10 mouse cellular contexts compared by ENCODE assay signal in genomic region chr9:103134450-103135030, GRCm38 (mm10). TPM values are rescaled to one million over a fixed set of nuclear protein-coding genes. Genes with fewer than 3 reads are reported as not detected.
DNase-seq lines count a peak whose midpoint lies in the region; ATAC-seq and TF ChIP-seq lines count a peak whose summit lies in the region.
"Had no signal": no experiment of that assay in that cellular context is flagged by ENCODE, and none has a peak within 500 bp of the region (broad histone marks: within the 10 kb centered on the region; RNA-seq: fewer than 3 reads in every experiment).

No protein-coding gene starts in this region.

- no peak overlapping the region for H3K4me2 ChIP-seq in heart, embryonic 14.5 days (ENCODE audit: low read length)
- no peak overlapping the region for H3K4me2 ChIP-seq in forebrain, embryonic 11.5 days (ENCODE audit: low read depth, low read length, severe bottlenecking)
- H3K4me2 ChIP-seq in liver, embryonic 12.5 days, result no peak overlapping the region
- H3K4me2 ChIP-seq: liver, embryonic 13.5 days had no signal

- 0 out of 2 replicates have a peak, but pooled peaks have one; percentile 22 for ATAC-seq in heart, embryonic 14.5 days (ENCODE audit: insufficient number of reproducible peaks, insufficient read depth, low FRiP score, low read depth)
- 0 out of 2 replicates have a peak, but pooled peaks have one; percentile 14 for ATAC-seq in forebrain, embryonic 11.5 days (replicated peaks; ENCODE audit: low FRiP score)
- peak; percentile 40 for ATAC-seq in megakaryocyte, adult 5-6 weeks (ENCODE audit: poor library complexity, severe bottlenecking)
- no peak for ATAC-seq in liver, embryonic 12.5 days

- no peak for DNase-seq in heart, postnatal 4 days
- DNase-seq in CD4-positive, CD25-positive, alpha-beta regulatory T cell, adult 2 months (ENCODE audit: low read depth, low spot score), result peak; percentile 82
- no peak for DNase-seq in forebrain, embryonic 11.5 days (ENCODE audit: low spot score)
- DNase-seq in thymus, postnatal 4 days, result no peak
- DNase-seq in thymus, adult 2 months, result no peak
- DNase-seq: liver, embryonic 13.5 days had no signal

- no peak for TF ChIP-seq CTCF in thymus, adult 2 months (IDR thresholded peaks at IDR 0.05; ENCODE audit: borderline replicate concordance, control insufficient read depth, extremely low read depth, insufficient read depth, low read length, poor library complexity)

- H3K36me3 ChIP-seq in heart, embryonic 14.5 days (ENCODE audit: control insufficient read depth, insufficient read depth, low read length), result no peaks in the 10 kb centered on the region
- no peaks in the 10 kb centered on the region for H3K36me3 ChIP-seq in forebrain, embryonic 11.5 days (ENCODE audit: control insufficient read depth, insufficient read depth, low read length)
- H3K36me3 ChIP-seq in liver, embryonic 12.5 days, result no peaks in the 10 kb centered on the region
- H3K36me3 ChIP-seq in thymus, adult 2 months (ENCODE audit: control insufficient read depth, insufficient read depth, low read length), result no peaks in the 10 kb centered on the region
- H3K36me3 ChIP-seq: liver, embryonic 13.5 days had no signal

- WGBS in heart, embryonic 14.5 days, result 51% methylated on average over 9 of the region's 9 CpGs
- WGBS in forebrain, embryonic 11.5 days, result 58% methylated on average over 9 of the region's 9 CpGs
- 58% methylated on average over 9 of the region's 9 CpGs for WGBS in liver, embryonic 12.5 days (ENCODE audit: insufficient replicate concordance)
- 42% methylated on average over 9 of the region's 9 CpGs for WGBS in thymus, adult 2 months

- H3K4me3 ChIP-seq in heart, embryonic 14.5 days (ENCODE audit: control insufficient read depth in 1 of 2, insufficient read depth in 1 of 2, low read depth in 1 of 2, low read length in 2 of 2), result no peak overlapping the region
- H3K4me3 ChIP-seq in forebrain, embryonic 11.5 days (ENCODE audit: low read depth, low read length), result no peak overlapping the region
- no peak overlapping the region for H3K4me3 ChIP-seq in liver, embryonic 12.5 days
- no peak overlapping the region for H3K4me3 ChIP-seq in thymus, adult 2 months (ENCODE audit: control insufficient read depth, insufficient read depth, low read length)
- H3K4me3 ChIP-seq: erythroblast, embryonic 14.5 days; liver, embryonic 13.5 days had no signal

- no peak for TF ChIP-seq POLR2A in thymus, adult 2 months (IDR thresholded peaks at IDR 0.05; ENCODE audit: control insufficient read depth, extremely low read depth, insufficient read depth, low read length, poor library complexity)

- H3K27me3 ChIP-seq in heart, embryonic 14.5 days (ENCODE audit: control insufficient read depth, insufficient read depth, low read length), result no peaks in the 10 kb centered on the region
- H3K27me3 ChIP-seq in forebrain, embryonic 11.5 days (ENCODE audit: control insufficient read depth, insufficient read depth, low read length), result no peaks in the 10 kb centered on the region
- no peaks in the 10 kb centered on the region for H3K27me3 ChIP-seq in liver, embryonic 12.5 days (replicated peaks)
- H3K27me3 ChIP-seq in thymus, adult 2 months (ENCODE audit: control insufficient read depth, insufficient read depth, low read length), result no peaks in the 10 kb centered on the region
- H3K27me3 ChIP-seq: liver, embryonic 13.5 days had no signal

- H3K9me3 ChIP-seq in heart, embryonic 14.5 days (ENCODE audit: control insufficient read depth, low read length), result no peaks in the 10 kb centered on the region
- H3K9me3 ChIP-seq in forebrain, embryonic 11.5 days (ENCODE audit: control insufficient read depth, low read length), result no peaks in the 10 kb centered on the region
- H3K9me3 ChIP-seq in liver, embryonic 12.5 days (replicated peaks), result no peaks in the 10 kb centered on the region
- H3K9me3 ChIP-seq: liver, embryonic 13.5 days had no signal

- H3K4me1 ChIP-seq in heart, embryonic 14.5 days (ENCODE audit: control insufficient read depth in 2 of 2, insufficient read depth in 2 of 2, low read length in 2 of 2), result peaks cover 28 to 30% of the 10 kb centered on the region in 2 experiments
- peaks cover 8% of the 10 kb centered on the region; the same call in 1 of the 2 replicates for H3K4me1 ChIP-seq in forebrain, embryonic 11.5 days (replicated peaks; ENCODE audit: control insufficient read depth, insufficient read depth, low read length)
- no peaks in the 10 kb centered on the region for H3K4me1 ChIP-seq in liver, embryonic 12.5 days
- peaks cover 8% of the 10 kb centered on the region for H3K4me1 ChIP-seq in thymus, adult 2 months (replicated peaks; ENCODE audit: control insufficient read depth, insufficient read depth, low read length)
- H3K4me1 ChIP-seq: liver, embryonic 13.5 days had no signal

- no peak overlapping the region for H3K9ac ChIP-seq in heart, embryonic 14.5 days (ENCODE audit: low read length)
- no peak overlapping the region for H3K9ac ChIP-seq in forebrain, embryonic 11.5 days (ENCODE audit: low read length)
- no peak overlapping the region for H3K9ac ChIP-seq in liver, embryonic 12.5 days
- H3K9ac ChIP-seq: liver, embryonic 13.5 days had no signal

- no peak overlapping the region for H3K27ac ChIP-seq in heart, embryonic 14.5 days (replicated peaks in 1 of 2; ENCODE audit: control insufficient read depth in 1 of 2, insufficient read depth in 1 of 2, low read depth in 2 of 2, low read length in 2 of 2)
- peak overlapping the region; percentile 46; the same call in 1 of the 2 replicates for H3K27ac ChIP-seq in forebrain, embryonic 11.5 days (ENCODE audit: low read depth, low read length)
- no peak overlapping the region for H3K27ac ChIP-seq in liver, embryonic 12.5 days
- no peak overlapping the region for H3K27ac ChIP-seq in thymus, adult 2 months (ENCODE audit: control insufficient read depth, insufficient read depth, low read length)
- H3K27ac ChIP-seq: liver, embryonic 13.5 days had no signal

RNA-seq across cellular contexts. Expression of gene Rab6b, which starts 23.0 kb away (rescaled TPM):
- polyA plus RNA-seq in heart, embryonic 14.5 days (2014; fragmentation: Nextera tagmentation; extraction: Ambion mirVana), result 1.0 and 1.5 TPM in 2 replicates
- 1 to 10 TPM; 1.3 to 1.4 TPM for total RNA-seq in heart, postnatal 4 days (2021)
- polyA plus RNA-seq in forebrain, embryonic 11.5 days (2014; fragmentation: Nextera tagmentation; extraction: Ambion mirVana), result 12.5 and 13.6 TPM in 2 replicates
- total RNA-seq in megakaryocyte, adult 5-6 weeks (2015), result 0.84 and 1.2 TPM in 2 replicates
- total RNA-seq in megakaryocyte, adult 5-6 weeks (2017), result 0.15 and 0.41 TPM in 2 replicates
- polyA plus RNA-seq in liver, embryonic 12.5 days (2016; fragmentation: Nextera tagmentation; extraction: Ambion mirVana), result 0.24 and 0.43 TPM in 2 replicates
- polyA plus RNA-seq in thymus, adult 2 months (2012; rRNA removed), result 4.7 and 8.1 TPM in 2 replicates
- polyA plus RNA-seq: erythroblast, embryonic 14.5 days had no signal
